Mouse (Mus musculus) C3H10T1/2 (cell line): Measurements from ENCODE around the gene Rab3gap1. TPM values are rescaled to one million over a fixed set of nuclear protein-coding genes. Genes with fewer than 3 reads are reported as not detected.

ENCODE experiments used
- polyA plus RNA-seq, 2 experiments: library from polyadenylated mRNA; unstranded; fragments of >200 nt; fragmentation: generic; extraction: Trizol; gene quantifications; one replicate each; pipeline ENCODE4 v1.2.1; 2012; ENCODE audit warnings: missing spikeins in 2 of 2

Gene Rab3gap1
- 10 to 100 TPM in 1 of 2 experiments, 1 to 10 TPM in 1; 1.9 to 15.8 TPM for polyA plus RNA-seq

GRCm38 (mm10) chr1:127868300-127869261 lies at the start of gene Rab3gap1:
Gene Rab3gap1 (plus strand): TSS chr1:127868773.

GRCm38 (mm10) chr1:127854486-127855222 lies 13.9 kb upstream of the Rab3gap1 start, which contains the start of gene Map3k19:
Gene Map3k19 (minus strand): TSS chr1:127855031.

Other genes with a start within 250 kb of the Rab3gap1 start
- not detected for gene Tmem163, start 189.2 kb upstream of the Rab3gap1 start, polyA plus RNA-seq
- gene Acmsd, start 139.4 kb upstream of the Rab3gap1 start, polyA plus RNA-seq: not detected
- 1 to 10 TPM in 1 of 2 experiments, under 1 TPM in 1; 0.42 to 6.7 TPM for gene Ccnt2, start 94.6 kb upstream of the Rab3gap1 start, polyA plus RNA-seq
- under 1 TPM; 0.01 to 0.13 TPM for gene Map3k19, start 13.7 kb upstream of the Rab3gap1 start, polyA plus RNA-seq
- gene Zranb3, start 234.3 kb downstream of the Rab3gap1 start, polyA plus RNA-seq: 1 to 10 TPM in 1 of 2 experiments, under 1 TPM in 1; 0.30 to 3.5 TPM
- gene R3hdm1, start 234.5 kb downstream of the Rab3gap1 start, polyA plus RNA-seq: 10 to 100 TPM in 1 of 2 experiments, 1 to 10 TPM in 1; 2.7 to 20.9 TPM